Comparison of ENCODE assay signal across 8 mouse cellular contexts in the genomic region with DNA sequence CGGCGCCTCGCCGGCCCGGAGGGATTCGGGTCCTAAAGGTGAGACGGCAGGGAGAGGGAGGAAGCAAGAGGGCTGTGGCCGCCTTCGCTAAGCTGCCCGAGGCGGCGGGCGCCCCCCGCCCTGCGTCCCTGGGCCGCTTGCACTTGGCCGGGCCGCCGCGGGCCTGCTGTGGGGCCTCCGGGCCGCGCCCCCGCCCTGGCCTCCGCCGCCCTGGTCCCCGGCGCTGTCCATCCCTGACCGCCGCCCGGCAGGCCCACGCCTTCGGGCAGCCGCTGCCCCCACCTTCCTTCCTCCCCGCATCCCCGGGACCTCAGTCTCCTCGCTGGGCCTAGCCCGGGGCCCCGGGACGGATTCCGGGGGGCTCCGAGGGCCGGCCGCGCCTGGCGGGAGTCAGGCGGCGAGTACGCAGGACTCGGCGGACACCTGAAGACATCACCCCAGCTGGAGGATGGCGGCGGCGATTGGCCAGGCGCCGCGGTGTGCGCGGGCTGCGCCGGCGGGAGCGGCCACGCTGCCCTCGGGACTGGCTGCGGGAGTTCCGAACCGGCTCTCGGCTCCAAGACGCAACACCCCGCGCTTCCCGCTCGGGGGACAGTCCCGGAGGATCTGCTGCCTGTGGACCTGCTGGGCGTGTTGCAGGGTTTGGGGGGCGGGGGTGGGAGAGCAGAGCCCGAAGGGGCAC. TPM values are rescaled to one million over a fixed set of nuclear protein-coding genes. Genes with fewer than 3 reads are reported as not detected.
DNase-seq lines count a peak whose midpoint lies in the region; ATAC-seq and TF ChIP-seq lines count a peak whose summit lies in the region.

No protein-coding gene starts in this region.

- H3K9me3 ChIP-seq in hindbrain, embryonic 12.5 days (replicated peaks): no peaks in the 10 kb centered on the region

- H3K36me3 ChIP-seq in hindbrain, embryonic 12.5 days: no peaks in the 10 kb centered on the region
- no peaks in the 10 kb centered on the region for H3K36me3 ChIP-seq in macrophage (ENCODE audit: inconsistent target)

- DNase-seq in adrenal gland, adult (ENCODE audit: inconsistent age in 2 of 2, low spot score in 1 of 2): peak; percentile 72 to 88
- no peak for DNase-seq in adrenal gland, adult 2 months
- DNase-seq in left cerebral cortex, adult 2 months (ENCODE audit: extremely low spot score in 1 of 2, low spot score in 2 of 2): peak; percentile 62 to 68
- peak; percentile 53 for DNase-seq in right cerebral cortex, postnatal 14 days

- TF ChIP-seq CTCF in bone marrow, adult 2 months (IDR thresholded peaks at IDR 0.05; ENCODE audit: control insufficient read depth, insufficient read depth, low read length): no peak
- TF ChIP-seq CTCF in embryonic fibroblast, embryonic 13.5 days (IDR thresholded peaks at IDR 0.05; ENCODE audit: borderline replicate concordance, insufficient read depth, low read length): no peak
- TF ChIP-seq CTCF in left cerebral cortex, adult 2 months (IDR thresholded peaks at IDR 0.05): no peak

- intact Hi-C loops in left cerebral cortex, adult 2 months (cut with DNase I): loop anchor here (5.0 kb wide), 1 partner anchor 48 kb away; no protein-coding TSS in a partner anchor

- H3K4me2 ChIP-seq in hindbrain, embryonic 12.5 days (replicated peaks): peak overlapping the region; percentile 93

- H3K4me3 ChIP-seq in bone marrow, adult 2 months (replicated peaks; ENCODE audit: control insufficient read depth, low read depth, low read length): peak overlapping the region; percentile 71
- H3K4me3 ChIP-seq in embryonic fibroblast, embryonic 13.5 days (ENCODE audit: insufficient read depth, low read length): peak overlapping the region; percentile 91
- peak overlapping the region; percentile 98 for H3K4me3 ChIP-seq in hindbrain, embryonic 12.5 days
- H3K4me3 ChIP-seq in left cerebral cortex, adult 2 months: peak overlapping the region; percentile 92
- H3K4me3 ChIP-seq in macrophage (ENCODE audit: inconsistent target): peak overlapping the region; percentile 38

- ATAC-seq in hindbrain, embryonic 12.5 days (ENCODE audit: low FRiP score): peak; percentile 86

- H3K27me3 ChIP-seq in hindbrain, embryonic 12.5 days: no peaks in the 10 kb centered on the region

- no peaks in the 10 kb centered on the region; the same call in 1 of the 2 replicates for H3K4me1 ChIP-seq in bone marrow, adult 2 months (ENCODE audit: control insufficient read depth, insufficient read depth, low read length)
- H3K4me1 ChIP-seq in embryonic fibroblast, embryonic 13.5 days (ENCODE audit: control insufficient read depth, insufficient read depth, low read length): no peaks in the 10 kb centered on the region
- H3K4me1 ChIP-seq in hindbrain, embryonic 12.5 days: peaks cover 12% of the 10 kb centered on the region

- TF ChIP-seq POLR2A in bone marrow, adult 2 months (IDR thresholded peaks at IDR 0.05; ENCODE audit: borderline replicate concordance, control insufficient read depth, low read depth, low read length): no peak
- TF ChIP-seq POLR2A in embryonic fibroblast, embryonic 13.5 days (IDR thresholded peaks at IDR 0.05; ENCODE audit: low read depth, low read length): no peak

- H3K27ac ChIP-seq in bone marrow, adult 2 months (ENCODE audit: control insufficient read depth, insufficient read depth, low read depth, low read length, poor library complexity): peak overlapping the region; percentile 87
- peak overlapping the region; percentile 44 for H3K27ac ChIP-seq in embryonic fibroblast, embryonic 13.5 days (ENCODE audit: insufficient read depth, low read length)
- H3K27ac ChIP-seq in hindbrain, embryonic 12.5 days: peak overlapping the region; percentile 89
- peak overlapping the region; percentile 93 for H3K27ac ChIP-seq in left cerebral cortex, adult 2 months
- H3K27ac ChIP-seq in macrophage: no peak overlapping the region

- H3K9ac ChIP-seq in hindbrain, embryonic 12.5 days: peak overlapping the region; percentile 97

- peaks cover 48% of the 10 kb centered on the region for H3K79me2 ChIP-seq in macrophage (ENCODE audit: inconsistent target)

- under 1% methylated on average over 78 of the region's 78 CpGs for WGBS in bone marrow, adult 2 months
- under 1% methylated on average over 78 of the region's 78 CpGs for WGBS in hindbrain, embryonic 12.5 days
- 1% methylated on average over 67 of the region's 78 CpGs for WGBS in macrophage (ENCODE audit: missing documents)

RNA-seq across cellular contexts. Expression of a gene that starts 0.5 kb away (rescaled TPM):
- total RNA-seq in adrenal gland, adult 2 months (2021): 10 to 100 TPM in 1 of 2 experiments, 1 to 10 TPM in 1; 6.2 to 10.1 TPM
- 1.9 and 2.8 TPM in 2 replicates for polyA plus RNA-seq in adrenal gland, adult 2 months (2012; rRNA removed)
- polyA plus RNA-seq in bone marrow, adult 2 months (2011; ENCODE audit: insufficient read depth, insufficient read length, low replicate concordance, missing spikeins): 9.0 and 10.8 TPM in 2 replicates
- 7.5 and 8.8 TPM in 2 replicates for polyA plus RNA-seq in embryonic fibroblast, embryonic 13.5 days (2011; ENCODE audit: insufficient read length, low read depth, missing spikeins)
- polyA plus RNA-seq in hindbrain, embryonic 12.5 days (2016; fragmentation: Nextera tagmentation; extraction: Ambion mirVana): 2.7 and 3.5 TPM in 2 replicates
- 10 to 100 TPM; 35.6 to 36.4 TPM for total RNA-seq in left cerebral cortex, adult 2 months (2021)
- total RNA-seq in macrophage (2018; cell fraction: chromatin; rRNA removed): 10 to 100 TPM in 24 of 26 experiments, 1 to 10 TPM in 2; 6.4 to 69.4 (median 17.8) TPM
- 1 to 10 TPM; 2.0 to 7.6 (median 3.8) TPM for total RNA-seq in macrophage (2018; cell fraction: cytosol; rRNA removed)
- total RNA-seq in macrophage (2018; cell fraction: nucleus; rRNA removed): 10 to 100 TPM in 15 of 26 experiments, 1 to 10 TPM in 11; 5.8 to 52.6 (median 10.7) TPM
- polyA plus RNA-seq in macrophage (2018): 2.0 to 3.3 TPM (median 2.8 TPM) in 3 replicates

Comparison
In these comparisons a context has a peak if more than half of its experiments do, and no peak if none do; other contexts are left out.
1. H3K4me3 ChIP-seq: peak in every context shown above with its lines; median percentile 98 in hindbrain, embryonic 12.5 days; 92 in left cerebral cortex, adult 2 months; 91 in embryonic fibroblast, embryonic 13.5 days; 71 in bone marrow, adult 2 months; 38 in macrophage.